Mouse (Mus musculus) liver, embryonic 16.5 days (tissue): ENCODE data around the gene Zfp503. TPM values are rescaled to one million over a fixed set of nuclear protein-coding genes. Genes with fewer than 3 reads are reported as not detected.
A peak's percentile ranks its signal among the peaks of the same experiment; 100 is the strongest.

Experiments
- ATAC-seq: fragments of 200-750 bp; cut with Nextera tagmentation; 2 replicates; pipeline ENCODE4 v1.8.0; 2017; ENCODE audit warnings: low read depth, mild to moderate bottlenecking, moderate number of reproducible peaks, moderate library complexity
- H3K27ac ChIP-seq: fragments of 300-500 bp; sonication (generic); 2 replicates; pipeline ENCODE4 v1.5.1; 2014; ENCODE audit warnings: mild to moderate bottlenecking, low read length
- H3K27me3 ChIP-seq: fragments of 300-500 bp; sonication (generic); 2 replicates; pipeline ENCODE4 v1.6.1; 2014; ENCODE audit warnings: low read depth, low read length, mixed read lengths; ENCODE audit not compliant: control insufficient read depth, insufficient read depth
- H3K36me3 ChIP-seq: fragments of 300-500 bp; sonication (generic); 2 replicates; pipeline ENCODE4 v1.6.1; 2014; ENCODE audit warnings: mild to moderate bottlenecking; ENCODE audit not compliant: control insufficient read depth, insufficient read depth
- H3K4me1 ChIP-seq: fragments of 300-500 bp; sonication (generic); 2 replicates; pipeline ENCODE4 v1.6.1; 2014; ENCODE audit warnings: low read depth, low read length, mixed read lengths; ENCODE audit not compliant: control insufficient read depth
- H3K4me2 ChIP-seq: fragments of 300-500 bp; sonication (generic); 2 replicates; pipeline ENCODE4 v1.6.1; 2014; ENCODE audit warnings: low read depth, low read length, mixed read lengths
- H3K4me3 ChIP-seq: fragments of 300-500 bp; sonication (generic); 2 replicates; pipeline ENCODE4 v1.5.1; 2014; ENCODE audit warnings: low read depth, mild to moderate bottlenecking, low read length
- H3K9ac ChIP-seq: fragments of 300-500 bp; sonication (generic); 2 replicates; pipeline ENCODE4 v1.6.1; 2014; ENCODE audit warnings: low read depth, low read length
- H3K9me3 ChIP-seq: fragments of 300-500 bp; sonication (generic); replicated peaks from 2 replicates; pipeline ENCODE4 v1.6.1; 2016; ENCODE audit warnings: low read length; ENCODE audit not compliant: control insufficient read depth
- WGBS: fragments of 180-500 bp; shearing (Covaris S2); extraction: QIAGEN DNeasy Blood & Tissue Kit; methylation state at CpG from one replicate; pipeline ENCODE4 v1.1.7; 2014; ENCODE audit not compliant: insufficient replicate concordance; 5-methylcytosine and 5-hydroxymethylcytosine counted together
- polyA plus RNA-seq: library from polyadenylated mRNA; unstranded; fragments of >200 nt; fragmentation: Nextera tagmentation; extraction: Ambion mirVana; gene quantifications from 2 replicates; pipeline ENCODE4 v1.2.1, GENCODE M21; 2015

Gene Zfp503
- polyA plus RNA-seq, 1 experiment from 2014 or later: 0.61 TPM

- H3K4me1 ChIP-seq: peaks cover 3% of the 10 kb centered on the region
- H3K4me3 ChIP-seq: peak overlapping the region; percentile 48
- H3K27ac ChIP-seq: no peak overlapping the region
- ATAC-seq: peak; percentile 66; the same call in 1 of the 2 replicates
- no peaks in the 10 kb centered on the region for H3K9me3 ChIP-seq
- peaks cover 63% of the 10 kb centered on the region for H3K27me3 ChIP-seq
- no peak overlapping the region for H3K9ac ChIP-seq
- under 1% methylated on average over 36 of the region's 36 CpGs for WGBS
- peak overlapping the region; percentile 61 for H3K4me2 ChIP-seq
- H3K36me3 ChIP-seq: no peaks in the 10 kb centered on the region
These were observed 5.8 kb upstream of the Zfp503 start for GRCm38 (mm10) chr14:21995031-21995754.

DNA sequence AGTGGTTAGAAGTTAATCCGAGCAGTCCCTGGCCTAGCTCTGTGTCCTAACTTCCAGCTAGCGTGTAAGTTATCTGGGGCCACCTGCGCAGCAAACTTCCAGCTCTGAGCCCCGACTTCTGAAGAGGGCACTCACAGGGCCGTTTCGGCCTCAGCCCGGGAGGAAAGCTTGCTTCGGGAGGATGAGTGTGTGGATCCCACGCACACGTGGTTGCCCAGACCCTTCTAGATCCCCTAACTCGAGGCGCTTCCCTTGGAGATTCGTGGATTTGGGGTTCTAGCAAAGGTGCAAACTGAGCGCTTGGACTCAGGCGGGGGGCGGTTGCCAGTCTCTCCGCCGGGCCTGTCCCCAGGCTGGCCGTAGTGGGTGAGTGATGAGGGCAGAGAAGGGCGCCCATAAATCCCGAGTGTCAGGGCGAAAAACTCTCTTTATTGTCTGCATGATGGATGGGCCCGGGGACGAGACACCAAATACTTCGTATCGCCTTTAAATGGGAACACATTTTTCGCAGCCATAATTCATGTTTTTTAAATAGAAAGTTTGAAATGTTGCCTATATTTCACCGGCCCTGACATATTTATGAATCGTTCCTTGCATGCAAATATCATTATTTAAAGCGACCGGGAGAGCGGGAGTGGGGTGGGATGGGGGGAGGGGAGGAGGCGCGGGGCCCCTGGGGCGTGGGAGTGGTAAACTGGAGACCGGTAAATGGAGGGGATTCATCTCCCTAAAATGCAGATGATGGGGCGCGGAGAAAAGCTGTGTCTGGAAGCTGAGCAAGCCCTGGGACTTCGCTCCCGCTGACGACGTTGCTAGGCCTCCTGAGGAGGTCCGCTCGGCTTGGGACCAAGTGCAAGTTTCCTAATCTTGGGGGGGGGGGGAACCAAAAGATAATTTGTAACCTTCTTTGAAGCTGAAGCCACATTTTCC lies 4.9 kb upstream of the Zfp503 start:
- Histone ChIP-seq H3K36me3 (no peaks in the 10 kb centered on the region), H3K27me3 (peaks cover 72% of the 10 kb centered on the region), H3K27ac (no peak overlapping the region), H3K9me3 (no peaks in the 10 kb centered on the region), H3K4me2 (peak overlapping the region; percentile 61), H3K9ac (no peak overlapping the region), H3K4me1 (peaks cover 3% of the 10 kb centered on the region), H3K4me3 (peak overlapping the region; percentile 48)
- 4% methylated on average over 44 of the region's 44 CpGs for WGBS
- no peak for ATAC-seq

GRCm38 (mm10) chr14:21993251-21994060 lies 4.1 kb upstream of the Zfp503 start:
- Histone ChIP-seq H3K36me3 (no peaks in the 10 kb centered on the region), H3K9me3 (no peaks in the 10 kb centered on the region), H3K9ac (no peak overlapping the region), H3K4me1 (peaks cover 3% of the 10 kb centered on the region), H3K27me3 (peaks cover 80% of the 10 kb centered on the region), H3K27ac (no peak overlapping the region), H3K4me3 (peak overlapping the region; percentile 38), H3K4me2 (peak overlapping the region; percentile 61)
- WGBS: 17% methylated on average over 14 of the region's 14 CpGs
- ATAC-seq: no peak

GRCm38 (mm10) chr14:21992321-21992885 lies 3.0 kb upstream of the Zfp503 start:
- Histone ChIP-seq H3K4me2 (no peak overlapping the region), H3K36me3 (no peaks in the 10 kb centered on the region), H3K9ac (no peak overlapping the region), H3K9me3 (no peaks in the 10 kb centered on the region), H3K4me3 (no peak overlapping the region), H3K4me1 (peaks cover 3% of the 10 kb centered on the region), H3K27ac (no peak overlapping the region), H3K27me3 (peaks cover 91% of the 10 kb centered on the region)
- ATAC-seq: no peak
- WGBS: 50% methylated on average over 4 of the region's 4 CpGs

GRCm38 (mm10) chr14:21991856-21992255 lies 2.5 kb upstream of the Zfp503 start:
- H3K36me3 ChIP-seq: no peaks in the 10 kb centered on the region
- H3K27me3 ChIP-seq: peaks cover 96% of the 10 kb centered on the region
- WGBS: 37% methylated on average over 5 of the region's 5 CpGs
- H3K9me3 ChIP-seq: no peaks in the 10 kb centered on the region
- H3K4me1 ChIP-seq: peaks cover 3% of the 10 kb centered on the region
- no peak overlapping the region for H3K4me2 ChIP-seq
- no peak overlapping the region for H3K4me3 ChIP-seq
- no peak for ATAC-seq
- H3K9ac ChIP-seq: no peak overlapping the region
- no peak overlapping the region for H3K27ac ChIP-seq

GRCm38 (mm10) chr14:21991251-21991780 lies 1.9 kb upstream of the Zfp503 start:
- peaks cover 98% of the 10 kb centered on the region for H3K27me3 ChIP-seq
- no peaks in the 10 kb centered on the region for H3K9me3 ChIP-seq
- H3K27ac ChIP-seq: no peak overlapping the region
- no peak for ATAC-seq
- H3K36me3 ChIP-seq: no peaks in the 10 kb centered on the region
- H3K4me2 ChIP-seq: no peak overlapping the region
- H3K4me1 ChIP-seq: peaks cover 3% of the 10 kb centered on the region
- WGBS: 4% methylated on average over 26 of the region's 26 CpGs
- peak overlapping the region; percentile 8; the same call in 1 of the 2 replicates for H3K4me3 ChIP-seq
- no peak overlapping the region for H3K9ac ChIP-seq

GRCm38 (mm10) chr14:21990321-21991021 lies 1.1 kb upstream of the Zfp503 start:
- Histone ChIP-seq H3K4me2 (no peak overlapping the region), H3K4me1 (peaks cover 6% of the 10 kb centered on the region), H3K9ac (no peak overlapping the region), H3K27ac (no peak overlapping the region), H3K9me3 (no peaks in the 10 kb centered on the region), H3K36me3 (no peaks in the 10 kb centered on the region), H3K27me3 (peaks cover 100% of the 10 kb centered on the region), H3K4me3 (0 out of 2 replicates have a peak overlapping the region, but pooled peaks have one; percentile 13)
- no peak for ATAC-seq
- 7% methylated on average over 31 of the region's 31 CpGs for WGBS
